Mouse (Mus musculus) heart, adult 2 months (tissue): ENCODE results near the gene Morf4l1.

Source experiments
- CTCF ChIP-seq: fragments of 200-600 bp; IDR thresholded peaks from 2 replicates; pipeline ENCODE4 v1.8.1; 2022; ENCODE audit warnings: antibody characterized with exemption, mild to moderate bottlenecking, moderate library complexity
- EP300 ChIP-seq: fragments of 200-500 bp; IDR thresholded peaks from 2 replicates; pipeline ENCODE4 v1.6.1; 2011; ENCODE audit warnings: low read depth, low read length, control low read depth; ENCODE audit not compliant: insufficient read depth
- POLR2A ChIP-seq: fragments of 200-500 bp; IDR thresholded peaks from 2 replicates; pipeline ENCODE4 v1.6.1; 2011; ENCODE audit warnings: mild to moderate bottlenecking, low read depth, low read length, control low read depth; ENCODE audit not compliant: insufficient read depth

DNA sequence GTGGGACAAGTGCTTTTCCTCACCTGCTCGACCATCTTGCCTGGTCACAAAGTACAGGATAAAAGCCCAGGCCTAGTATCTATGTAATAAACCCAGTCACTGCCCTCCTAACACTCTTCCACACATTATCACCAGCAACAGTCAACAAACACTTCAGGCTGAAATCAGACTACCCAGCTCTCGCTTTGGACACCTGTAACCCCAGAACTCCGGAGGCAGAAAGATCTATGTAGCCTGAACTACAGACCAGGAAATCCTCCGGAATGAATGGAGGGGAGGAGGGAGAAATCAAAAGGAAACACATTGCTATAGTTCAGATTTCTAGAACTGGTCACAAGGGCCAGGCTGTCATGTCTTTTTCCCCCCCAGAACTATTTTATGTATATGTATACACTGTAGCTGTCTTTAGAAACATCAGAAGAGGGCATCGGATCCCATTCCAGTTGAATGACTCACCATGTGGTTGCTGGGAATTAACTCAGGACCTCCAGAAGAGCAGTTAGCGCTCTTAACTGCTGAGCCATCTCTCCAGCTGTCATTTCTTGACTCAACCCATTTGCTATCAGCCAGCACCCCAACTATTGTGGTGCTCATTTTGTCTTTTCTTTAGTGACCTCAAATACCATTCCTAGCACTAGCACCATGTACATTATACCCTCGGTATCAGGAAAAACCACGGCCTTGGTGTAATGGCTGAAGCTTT lies 29.7 kb downstream of the Morf4l1 start:
- TF ChIP-seq CTCF = no peak
- no peak for TF ChIP-seq POLR2A
- TF ChIP-seq EP300 = no peak
